Mouse (Mus musculus) embryonic facial prominence, embryonic 15.5 days (tissue): ENCODE data around the gene A630010A05Rik. TPM values are rescaled to one million over a fixed set of nuclear protein-coding genes. Genes with fewer than 3 reads are reported as not detected.
"Not testable (repeated sequence)": the region's sequence is repeated elsewhere in the genome, so short reads cannot be mapped to it uniquely, and the experiment has no call there.

Source experiments
- ATAC-seq: fragments of 200-750 bp; cut with Nextera tagmentation; 2 replicates; pipeline ENCODE4 v1.8.0; 2017; ENCODE audit warnings: low read depth, moderate TSS enrichment; ENCODE audit not compliant: insufficient number of reproducible peaks, low FRiP score, low TSS enrichment
- H3K27ac ChIP-seq: fragments of 300-500 bp; sonication (generic); replicated peaks from 2 replicates; pipeline ENCODE4 v1.5.1; 2015; ENCODE audit warnings: mild to moderate bottlenecking, inconsistent platforms
- H3K27me3 ChIP-seq: fragments of 300-500 bp; sonication (generic); 2 replicates; pipeline ENCODE4 v1.6.1; 2015; ENCODE audit warnings: inconsistent platforms
- H3K36me3 ChIP-seq: fragments of 300-500 bp; sonication (generic); 2 replicates; pipeline ENCODE4 v1.6.1; 2015; ENCODE audit warnings: mild to moderate bottlenecking, inconsistent platforms
- H3K4me1 ChIP-seq: fragments of 300-500 bp; sonication (generic); 2 replicates; pipeline ENCODE4 v1.6.1; 2015; ENCODE audit warnings: inconsistent platforms
- H3K4me2 ChIP-seq: fragments of 300-500 bp; sonication (generic); replicated peaks from 2 replicates; pipeline ENCODE4 v1.6.1; 2015; ENCODE audit warnings: mild to moderate bottlenecking, inconsistent platforms
- H3K4me3 ChIP-seq: fragments of 300-500 bp; sonication (generic); replicated peaks from 2 replicates; pipeline ENCODE4 v1.5.1; 2015; ENCODE audit warnings: mild to moderate bottlenecking, inconsistent platforms
- H3K9ac ChIP-seq: fragments of 300-500 bp; sonication (generic); 2 replicates; pipeline ENCODE4 v1.6.1; 2015; ENCODE audit warnings: inconsistent platforms
- H3K9me3 ChIP-seq: fragments of 300-500 bp; sonication (generic); replicated peaks from 2 replicates; pipeline ENCODE4 v1.6.1; 2016; ENCODE audit warnings: inconsistent platforms
- WGBS: fragments of 180-500 bp; shearing (Covaris S2); methylation state at CpG from one replicate; pipeline ENCODE4 v1.1.7; 2015; 5-methylcytosine and 5-hydroxymethylcytosine counted together
- polyA plus RNA-seq: library from polyadenylated mRNA; unstranded; fragments of >200 nt; fragmentation: Nextera tagmentation; extraction: Ambion mirVana; gene quantifications from 2 replicates; pipeline ENCODE4 v1.2.1, GENCODE M21; 2015

The A630010A05Rik gene
- polyA plus RNA-seq: not detected in 2 replicates

GRCm38 (mm10) chr16:14562017-14562416, at the start of gene A630010A05Rik:
Gene A630010A05Rik, plus strand, starts transcription at chr16:14562317.
- no peaks in the 10 kb centered on the region for H3K4me1 ChIP-seq
- no peak within 1 kb of the TSS for H3K4me3 ChIP-seq
- H3K27ac ChIP-seq: no peak within 1 kb of the TSS
- H3K9ac ChIP-seq: no peak within 1 kb of the TSS
- H3K27me3 ChIP-seq: no peaks in the 10 kb centered on the region
- 97% methylated on average over 1 of the region's 1 CpGs for WGBS
- no peak for ATAC-seq
- no peaks in the 10 kb centered on the region for H3K9me3 ChIP-seq
- H3K36me3 ChIP-seq: no peaks in the 10 kb centered on the region
- H3K4me2 ChIP-seq: no peak within 1 kb of the TSS

GRCm38 (mm10) chr16:14535766-14536165, 26.4 kb upstream of the A630010A05Rik start:
- no peak for ATAC-seq
- no peak overlapping the region for H3K4me3 ChIP-seq
- H3K27me3 ChIP-seq: no peaks in the 10 kb centered on the region
- no peaks in the 10 kb centered on the region for H3K4me1 ChIP-seq
- H3K27ac ChIP-seq: no peak overlapping the region
- no peak overlapping the region for H3K4me2 ChIP-seq
- H3K9me3 ChIP-seq: no peaks in the 10 kb centered on the region
- no peak overlapping the region for H3K9ac ChIP-seq
- no peaks in the 10 kb centered on the region for H3K36me3 ChIP-seq

- H3K9ac ChIP-seq, H3K27me3 ChIP-seq, H3K36me3 ChIP-seq, H3K4me1 ChIP-seq, H3K27ac ChIP-seq, ATAC-seq, H3K9me3 ChIP-seq, H3K4me3 ChIP-seq, H3K4me2 ChIP-seq: not testable (repeated sequence)
- WGBS: 23% methylated on average over 1 of the region's 1 CpGs
Measured at GRCm38 (mm10) chr16:14557191-14557590, 4.9 kb upstream of the A630010A05Rik start.

Other genes starting within 250 kb of the A630010A05Rik start
- 145 and 156 TPM in 2 replicates for gene Fopnl, start 244.9 kb upstream of the A630010A05Rik start, polyA plus RNA-seq
- 14.1 and 15.0 TPM in 2 replicates for gene Abcc1, start 200.8 kb upstream of the A630010A05Rik start, polyA plus RNA-seq